Mouse (Mus musculus) heart, adult 2 months (tissue): Measurements from ENCODE around the gene Napb. TPM values are rescaled to one million over a fixed set of nuclear protein-coding genes. Genes with fewer than 3 reads are reported as not detected.

Source experiments
- DNase-seq, 2 experiments: peaks; one replicate each; pipeline ENCODE4 v3.0.0; 2021
- H3K27ac ChIP-seq: fragments of 200-600 bp; 2 replicates; pipeline ENCODE4 v1.8.1; 2022
- H3K27me3 ChIP-seq: fragments of 200-500 bp; 2 replicates; pipeline ENCODE4 v1.6.1; 2012; ENCODE audit warnings: mild to moderate bottlenecking, low read length, inconsistent platforms, mixed read lengths; ENCODE audit not compliant: control insufficient read depth, insufficient read depth
- H3K36me3 ChIP-seq: fragments of 200-500 bp; 2 replicates; pipeline ENCODE4 v1.6.1; 2012; ENCODE audit warnings: low read length, inconsistent platforms; ENCODE audit not compliant: control insufficient read depth, insufficient read depth
- H3K4me1 ChIP-seq: fragments of 200-500 bp; 2 replicates; pipeline ENCODE4 v1.6.1; 2011; ENCODE audit warnings: low read length; ENCODE audit not compliant: control insufficient read depth, insufficient read depth
- H3K4me3 ChIP-seq: fragments of 200-600 bp; 2 replicates; pipeline ENCODE4 v1.8.1; 2022
- H3K79me2 ChIP-seq: fragments of 200-500 bp; replicated peaks from 2 replicates; pipeline ENCODE4 v1.6.1; 2012; ENCODE audit warnings: mild to moderate bottlenecking, inconsistent platforms, low read length, moderate library complexity, mixed read lengths; ENCODE audit not compliant: control insufficient read depth, insufficient read depth
- H3K9ac ChIP-seq: fragments of 200-500 bp; 2 replicates; pipeline ENCODE4 v1.6.1; 2012; ENCODE audit warnings: low read depth, mild to moderate bottlenecking, control low read depth, inconsistent platforms, low read length, mixed read lengths
- CTCF ChIP-seq: fragments of 200-600 bp; IDR thresholded peaks from 2 replicates; pipeline ENCODE4 v1.8.1; 2022; ENCODE audit warnings: antibody characterized with exemption, mild to moderate bottlenecking, moderate library complexity
- EP300 ChIP-seq: fragments of 200-500 bp; IDR thresholded peaks from 2 replicates; pipeline ENCODE4 v1.6.1; 2011; ENCODE audit warnings: low read depth, low read length, control low read depth; ENCODE audit not compliant: insufficient read depth
- POLR2A ChIP-seq: fragments of 200-500 bp; IDR thresholded peaks from 2 replicates; pipeline ENCODE4 v1.6.1; 2011; ENCODE audit warnings: mild to moderate bottlenecking, low read depth, low read length, control low read depth; ENCODE audit not compliant: insufficient read depth
- WGBS: fragments of 180-500 bp; shearing (Covaris S2); methylation state at CpG from one replicate; pipeline ENCODE4 v1.1.7; 2018; 5-methylcytosine and 5-hydroxymethylcytosine counted together
- intact Hi-C: fragments of 180-260 bp; cut with DNase I; formaldehyde crosslinking; loops from one replicate; pipeline ENCODE4 v1.15.1; 2025
- polyA plus RNA-seq: library from polyadenylated mRNA; depleted of rRNA; stranded (reverse); fragments of >200 nt; gene quantifications from 2 replicates; pipeline ENCODE4 v1.2.3, GENCODE M21; 2012
- total RNA-seq, 2 experiments: library from RNA; stranded (reverse); gene quantifications; 2 replicates each; pipeline ENCODE4 v1.2.3; 2021

Napb gene
- total and polyA plus RNA-seq, 3 experiments, result 0.88 to 1.3 (median 1.1) TPM

DNA sequence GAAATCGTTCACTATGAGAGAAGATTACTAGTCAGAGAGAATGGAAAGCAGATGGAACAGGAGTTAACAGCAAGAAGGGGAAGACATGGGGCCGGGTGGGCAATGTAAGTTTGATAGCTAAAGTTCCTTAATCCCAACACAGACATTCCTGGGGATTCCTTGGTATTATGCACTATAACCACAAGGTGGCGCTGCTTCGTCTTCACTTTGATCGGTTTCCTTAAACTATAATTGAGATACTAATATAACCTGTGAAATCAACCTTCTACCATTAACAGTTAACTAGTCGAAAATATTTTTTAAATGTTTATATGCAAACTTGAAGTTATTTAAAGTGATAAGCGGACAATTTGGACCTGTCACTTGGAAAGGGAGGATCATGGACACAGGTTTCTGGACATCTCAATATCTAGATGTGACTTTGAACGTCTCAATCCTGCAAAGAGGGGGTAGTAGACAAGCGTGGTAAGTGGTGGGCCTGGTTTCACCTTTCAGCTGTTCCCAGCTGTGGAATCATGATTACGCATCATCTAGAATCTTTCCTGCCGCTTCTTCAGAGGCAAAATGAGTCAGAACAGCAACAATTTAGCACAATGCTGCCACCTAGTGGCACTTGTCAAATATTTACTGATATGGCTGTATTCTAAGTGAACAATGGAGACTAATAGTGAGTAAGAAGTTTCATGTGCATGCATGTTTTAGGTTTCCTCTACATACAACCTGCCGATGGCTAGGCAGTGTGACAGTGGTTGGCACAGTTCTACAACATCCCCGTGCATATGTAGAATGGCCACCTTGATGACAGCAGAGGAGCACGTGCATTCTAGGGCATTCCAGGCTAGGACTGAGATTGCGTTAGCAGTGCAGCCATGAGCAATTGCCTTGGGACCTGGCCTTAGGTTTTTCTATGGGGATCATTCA is 19.9 kb upstream of the Napb start:
- 13% methylated on average over 15 of the region's 15 CpGs for WGBS
- Histone ChIP-seq H3K4me1 (no peaks in the 10 kb centered on the region), H3K9ac (no peak overlapping the region), H3K27ac (no peak overlapping the region), H3K27me3 (no peaks in the 10 kb centered on the region; the same call in 1 of the 2 replicates), H3K4me3 (peak overlapping the region; percentile 53), H3K36me3 (no peaks in the 10 kb centered on the region), H3K79me2 (no peaks in the 10 kb centered on the region)
- DNase-seq, result peak; percentile 64 to 66
- intact Hi-C loops, result loop anchor here (1.0 to 5.0 kb wide), 2 partner anchors 100 to 150 kb away; no protein-coding TSS in a partner anchor
- TF ChIP-seq EP300 (no peak), CTCF (peak; percentile 64)

DNA sequence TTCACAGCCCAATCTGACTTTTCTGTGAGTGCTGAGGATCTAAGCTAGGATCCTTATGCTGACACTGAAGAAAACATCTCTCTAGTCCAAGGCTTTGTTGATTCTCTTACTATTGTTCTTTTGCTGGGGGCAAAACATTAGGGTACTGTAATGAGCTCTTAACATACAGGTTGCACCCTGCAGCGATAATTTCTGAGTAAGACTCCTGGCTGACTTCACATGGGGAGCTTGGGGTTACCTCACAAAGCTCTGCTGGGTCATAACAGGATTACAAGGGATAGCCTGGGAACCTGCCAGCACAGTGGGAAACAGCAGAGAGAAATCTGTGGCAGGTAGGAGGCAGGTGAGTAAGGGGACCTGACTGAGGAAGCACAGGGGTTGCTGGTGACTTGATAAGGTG is 17.8 kb upstream of the Napb start, which contains the start of gene Cstl1:
TSS of gene Cstl1 (plus strand) at position 301 of the 400 bp plus-strand sequence.
- intact Hi-C loops, result loop anchor here (5.0 kb wide), 1 partner anchor 102 kb away; no protein-coding TSS in a partner anchor
- H3K36me3 ChIP-seq, result no peaks in the 10 kb centered on the region
- 76% methylated on average over 1 of the region's 1 CpGs for WGBS
- H3K79me2 ChIP-seq, result no peaks in the 10 kb centered on the region
- no peak within 1 kb of the TSS for H3K27ac ChIP-seq
- no peaks in the 10 kb centered on the region for H3K4me1 ChIP-seq
- H3K4me3 ChIP-seq, result no peak within 1 kb of the TSS
- no peak within 1 kb of the TSS for H3K9ac ChIP-seq
- TF ChIP-seq POLR2A (no peak), CTCF (no peak), EP300 (no peak)
- no peak for DNase-seq
- no peaks in the 10 kb centered on the region for H3K27me3 ChIP-seq

DNA sequence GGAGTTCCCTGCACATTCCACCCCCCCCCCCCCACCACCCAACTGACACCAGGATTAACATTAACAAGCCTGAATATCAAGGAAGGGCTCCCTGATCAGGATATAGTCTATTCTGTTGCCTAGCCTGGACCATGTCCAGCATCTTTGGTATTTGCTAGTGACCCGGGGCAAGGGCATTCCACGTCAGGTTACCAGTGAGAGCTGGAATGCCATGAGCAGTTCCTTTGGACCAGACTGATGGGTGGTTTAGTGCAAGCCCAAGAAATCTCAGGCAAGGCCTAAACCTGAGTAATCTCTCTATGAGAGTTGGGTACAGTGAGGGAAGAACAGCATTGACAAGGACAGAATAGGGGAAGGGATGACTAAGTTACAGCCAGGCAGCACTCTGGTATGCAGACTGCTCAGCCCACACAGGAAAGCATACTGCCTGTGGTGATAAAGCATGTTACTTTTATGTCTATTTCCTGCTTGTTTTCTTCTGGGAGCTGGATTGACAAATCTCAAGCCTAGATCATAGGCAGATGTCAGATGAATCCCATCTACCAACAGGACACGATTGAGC is 11.7 kb upstream of the Napb start:
- TF ChIP-seq CTCF (no peak), EP300 (no peak), POLR2A (no peak)
- Histone ChIP-seq H3K27me3 (no peaks in the 10 kb centered on the region), H3K4me3 (no peak overlapping the region), H3K27ac (no peak overlapping the region), H3K9ac (no peak overlapping the region), H3K36me3 (no peaks in the 10 kb centered on the region), H3K4me1 (no peaks in the 10 kb centered on the region), H3K79me2 (no peaks in the 10 kb centered on the region)
- DNase-seq, result no peak
- intact Hi-C loops, result no loop called here
- WGBS, result 51% methylated on average over 3 of the region's 3 CpGs

DNA sequence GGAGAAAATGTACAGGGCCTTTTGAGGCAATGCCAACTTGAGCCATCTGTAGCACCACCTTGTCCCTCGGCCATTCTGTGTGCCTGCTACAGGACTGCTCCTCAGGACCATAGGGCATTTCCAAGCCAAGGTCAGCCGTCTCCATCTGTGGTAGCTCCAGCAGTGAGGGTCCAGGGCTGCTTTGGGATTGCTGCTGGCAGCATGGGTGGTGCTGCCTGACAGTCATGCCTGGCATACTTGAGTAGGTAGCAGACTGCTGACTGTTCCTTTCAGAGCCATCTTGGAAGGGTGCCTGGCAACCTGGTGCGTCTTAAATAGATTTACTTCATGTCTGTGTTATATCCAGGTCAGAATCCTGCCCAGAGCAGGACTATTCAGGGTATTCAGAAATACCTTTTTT is 10.7 kb upstream of the Napb start:
- intact Hi-C loops, result no loop called here
- H3K36me3 ChIP-seq, result no peaks in the 10 kb centered on the region
- TF ChIP-seq EP300 (no peak), CTCF (no peak), POLR2A (no peak)
- WGBS, result 64% methylated on average over 3 of the region's 3 CpGs
- no peak overlapping the region for H3K27ac ChIP-seq
- no peaks in the 10 kb centered on the region for H3K4me1 ChIP-seq
- H3K4me3 ChIP-seq, result no peak overlapping the region
- H3K79me2 ChIP-seq, result no peaks in the 10 kb centered on the region
- DNase-seq, result no peak
- no peaks in the 10 kb centered on the region for H3K27me3 ChIP-seq
- H3K9ac ChIP-seq, result no peak overlapping the region

DNA sequence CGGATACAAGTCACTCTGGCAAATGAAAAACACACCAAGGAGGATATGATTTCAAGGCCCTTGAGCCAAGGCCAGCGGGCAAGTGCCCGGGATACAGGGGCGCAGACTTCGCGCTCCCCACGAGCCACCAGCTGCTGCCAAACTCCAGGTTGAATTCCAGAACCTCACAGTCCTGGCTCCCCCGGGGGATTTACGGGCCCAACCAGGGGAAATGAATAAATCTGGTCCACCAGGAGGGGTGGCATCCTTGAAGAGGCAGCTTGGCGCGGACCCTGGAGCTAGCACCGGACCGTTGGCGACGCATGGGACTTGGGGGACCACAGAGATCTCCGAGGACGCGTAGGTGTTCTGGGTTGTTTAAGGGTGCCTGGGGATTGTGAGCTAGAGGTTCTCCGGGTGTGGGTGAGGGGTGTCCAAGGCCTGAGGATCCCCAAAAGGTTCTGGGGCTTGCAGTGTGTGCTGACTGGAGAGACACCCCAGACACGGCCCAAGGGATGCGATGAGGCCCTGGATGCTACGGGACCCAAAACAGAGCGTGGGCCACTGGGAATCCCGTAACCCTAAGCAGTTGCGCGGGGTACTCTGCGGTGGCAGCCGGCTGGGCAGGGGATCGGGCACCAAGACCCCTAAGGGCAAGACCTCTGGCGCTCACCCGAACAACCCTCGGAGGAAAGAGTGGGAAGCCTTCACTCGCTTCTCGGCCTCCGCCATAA is 497 bp downstream of the Napb start:
- Histone ChIP-seq H3K27ac (peak overlapping the region; percentile 84), H3K4me3 (peak overlapping the region; percentile 90), H3K27me3 (no peaks in the 10 kb centered on the region), H3K79me2 (no peaks in the 10 kb centered on the region), H3K4me1 (no peaks in the 10 kb centered on the region; the same call in 1 of the 2 replicates), H3K36me3 (peaks cover 2% of the 10 kb centered on the region), H3K9ac (peak overlapping the region; percentile 72)
- WGBS, result 1% methylated on average over 35 of the region's 35 CpGs
- no peak for TF ChIP-seq POLR2A
- no peak for TF ChIP-seq EP300
- no peak for TF ChIP-seq CTCF
- intact Hi-C loops, result loop anchor here (5.0 kb wide), 1 partner anchor 49 kb away; the partner anchor contains the start of gene Gzf1
- DNase-seq, result peak; percentile 17 to 54
